Mouse (Mus musculus) layer of hippocampus, postnatal 25 days (tissue): ENCODE measurements at regions not wholly inside any gene's neighbourhood (a gene's known extent, or its start where the extent isn't known, plus 50 kb on each side); places are given as distances from the start of the nearest gene placed in this dataset.

Experiments
- DNase-seq, 2 experiments: peaks; one replicate each; pipeline ENCODE4 v3.0.0; 2022; ENCODE audit warnings: mixed read lengths in 2 of 2, low spot score in 1 of 2; ENCODE audit errors: extremely low spot score in 1 of 2

- peak in 1 of 2 experiments; percentile 7 for DNase-seq
Measured at GRCm38 (mm10) chr14:12876417-12877336, 53.8 kb upstream of the Cadps start.
